Mouse (Mus musculus) stomach, postnatal 0 days (tissue): ENCODE measurements at regions not wholly inside any gene's neighbourhood (a gene's known extent, or its start where the extent isn't known, plus 50 kb on each side); places are given as distances from the start of the nearest gene placed in this dataset.

Source experiments
- CTCF ChIP-seq: IDR thresholded peaks from 2 replicates; pipeline ENCODE4 v1.5.1; 2016; ENCODE audit warnings: antibody characterized with exemption, low read depth, mild to moderate bottlenecking, moderate library complexity
- EP300 ChIP-seq: optimal IDR thresholded peaks from 2 replicates; pipeline ENCODE3; 2016; ENCODE audit warnings: antibody characterized with exemption

DNA sequence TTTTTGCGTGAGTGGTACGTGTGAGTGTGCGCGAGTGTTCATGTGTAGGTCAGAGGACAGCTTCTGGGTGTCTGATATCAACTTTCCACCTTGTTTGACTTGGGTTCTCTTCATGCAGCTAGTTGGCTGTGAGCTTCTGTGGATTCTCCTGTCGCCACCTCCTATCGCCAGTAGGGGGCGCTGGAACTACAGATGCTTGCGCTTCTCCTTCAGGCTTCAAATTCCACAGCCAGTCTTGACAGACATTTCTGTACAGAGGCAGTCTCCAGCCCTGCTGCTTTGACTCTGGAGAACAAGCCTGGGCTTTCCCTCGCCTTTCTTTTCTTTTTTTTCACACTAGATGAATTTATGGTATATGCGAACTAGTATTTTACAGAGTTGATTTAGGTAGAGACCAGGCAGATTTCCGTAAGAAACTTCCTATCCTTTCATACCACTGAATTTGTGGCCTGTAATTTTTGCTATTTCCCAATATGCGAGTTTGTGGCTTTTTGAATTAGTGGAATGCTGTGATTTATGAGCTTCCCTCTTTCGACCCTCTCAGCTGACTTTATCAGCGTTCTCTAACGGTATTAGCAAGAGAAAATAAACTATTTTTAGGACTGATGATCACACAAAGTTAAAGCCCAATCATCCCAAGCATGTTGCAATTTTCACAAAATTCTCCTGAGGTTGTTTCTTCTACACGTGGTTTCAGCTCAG lies 104.5 kb upstream of the Phactr1 start:
- TF ChIP-seq CTCF (peak; percentile 94), EP300 (no peak)
